Mouse (Mus musculus): ENCODE results near the gene Hmgn1. TPM values are rescaled to one million over a fixed set of nuclear protein-coding genes. Genes with fewer than 3 reads are reported as not detected.
"Not testable (repeated sequence)": the region's sequence is repeated elsewhere in the genome, so short reads cannot be mapped to it uniquely, and the experiment has no call there.

Gene Hmgn1
- polyA plus RNA-seq, 1 experiment from 2014 or later: 306 TPM

GRCm38 (mm10) chr16:96150995-96151394, 23.5 kb upstream of the Hmgn1 start:
- WGBS: 28% methylated on average over 4 of the region's 4 CpGs
- peak overlapping the region; percentile 18 to 42; a peak in 3 of 4 replicates for H3K27ac ChIP-seq (replicated peaks in 1 of 2; ENCODE audit: control insufficient read depth in 1 of 2, insufficient read depth in 1 of 2, low read depth in 2 of 2, low read length in 2 of 2)
- no peak overlapping the region for H3K4me3 ChIP-seq (ENCODE audit: control insufficient read depth in 1 of 2, insufficient read depth in 1 of 2, low read depth in 1 of 2, low read length in 2 of 2)
- H3K4me2 ChIP-seq (ENCODE audit: low read length): no peak overlapping the region
- no peaks in the 10 kb centered on the region for H3K9me3 ChIP-seq (ENCODE audit: control insufficient read depth, low read length)
- peak overlapping the region; percentile 30; the same call in 1 of the 2 replicates for H3K9ac ChIP-seq (ENCODE audit: low read length)
- peaks cover 41% of the 10 kb centered on the region for H3K36me3 ChIP-seq (ENCODE audit: control insufficient read depth, insufficient read depth, low read length)
- H3K27me3 ChIP-seq (ENCODE audit: control insufficient read depth, insufficient read depth, low read length): no peaks in the 10 kb centered on the region
- no peak for ATAC-seq (ENCODE audit: insufficient number of reproducible peaks, insufficient read depth, low FRiP score, low read depth)
- peaks cover 26 to 44% of the 10 kb centered on the region in 2 experiments for H3K4me1 ChIP-seq (ENCODE audit: control insufficient read depth in 2 of 2, insufficient read depth in 2 of 2, low read length in 2 of 2)

GRCm38 (mm10) chr16:96149311-96149710, 21.8 kb upstream of the Hmgn1 start:
- peak overlapping the region; percentile 84 to 87 for H3K27ac ChIP-seq (replicated peaks in 1 of 2; ENCODE audit: control insufficient read depth in 1 of 2, insufficient read depth in 1 of 2, low read depth in 2 of 2, low read length in 2 of 2)
- peak overlapping the region; percentile 46 for H3K4me2 ChIP-seq (ENCODE audit: low read length)
- peaks cover 26 to 47% of the 10 kb centered on the region in 2 experiments for H3K4me1 ChIP-seq (ENCODE audit: control insufficient read depth in 2 of 2, insufficient read depth in 2 of 2, low read length in 2 of 2)
- no peaks in the 10 kb centered on the region for H3K27me3 ChIP-seq (ENCODE audit: control insufficient read depth, insufficient read depth, low read length)
- ATAC-seq (ENCODE audit: insufficient number of reproducible peaks, insufficient read depth, low FRiP score, low read depth): no peak
- peaks cover 25% of the 10 kb centered on the region for H3K36me3 ChIP-seq (ENCODE audit: control insufficient read depth, insufficient read depth, low read length)
- WGBS: 29% methylated on average over 9 of the region's 9 CpGs
- peak overlapping the region; percentile 56 for H3K9ac ChIP-seq (ENCODE audit: low read length)
- no peak overlapping the region; a peak in 1 of 4 replicates for H3K4me3 ChIP-seq (ENCODE audit: control insufficient read depth in 1 of 2, insufficient read depth in 1 of 2, low read depth in 1 of 2, low read length in 2 of 2)
- no peaks in the 10 kb centered on the region for H3K9me3 ChIP-seq (ENCODE audit: control insufficient read depth, low read length)

GRCm38 (mm10) chr16:96148834-96149233, 21.3 kb upstream of the Hmgn1 start:
- 29% methylated on average over 6 of the region's 6 CpGs for WGBS
- H3K27ac ChIP-seq (replicated peaks in 1 of 2; ENCODE audit: control insufficient read depth in 1 of 2, insufficient read depth in 1 of 2, low read depth in 2 of 2, low read length in 2 of 2): peak overlapping the region; percentile 84 to 87
- H3K4me2 ChIP-seq (ENCODE audit: low read length): peak overlapping the region; percentile 46
- peaks cover 20% of the 10 kb centered on the region for H3K36me3 ChIP-seq (ENCODE audit: control insufficient read depth, insufficient read depth, low read length)
- H3K4me1 ChIP-seq (ENCODE audit: control insufficient read depth in 2 of 2, insufficient read depth in 2 of 2, low read length in 2 of 2): peaks cover 26 to 47% of the 10 kb centered on the region in 2 experiments
- no peaks in the 10 kb centered on the region for H3K27me3 ChIP-seq (ENCODE audit: control insufficient read depth, insufficient read depth, low read length)
- peak overlapping the region; percentile 56 for H3K9ac ChIP-seq (ENCODE audit: low read length)
- no peak overlapping the region; a peak in 1 of 4 replicates for H3K4me3 ChIP-seq (ENCODE audit: control insufficient read depth in 1 of 2, insufficient read depth in 1 of 2, low read depth in 1 of 2, low read length in 2 of 2)
- ATAC-seq (ENCODE audit: insufficient number of reproducible peaks, insufficient read depth, low FRiP score, low read depth): no peak
- no peaks in the 10 kb centered on the region for H3K9me3 ChIP-seq (ENCODE audit: control insufficient read depth, low read length)

- Histone ChIP-seq H3K4me2 (ENCODE audit: low read length) (peak overlapping the region; percentile 74), H3K9me3 (ENCODE audit: control insufficient read depth, low read length) (0 out of 2 replicates have a peak, but pooled peaks cover 3% of the 10 kb centered on the region), H3K36me3 (ENCODE audit: control insufficient read depth, insufficient read depth, low read length) (no peaks in the 10 kb centered on the region), H3K27ac (replicated peaks in 1 of 2; ENCODE audit: control insufficient read depth in 1 of 2, insufficient read depth in 1 of 2, low read depth in 2 of 2, low read length in 2 of 2) (peak overlapping the region; percentile 15 to 44; a peak in 1 of 4 replicates), H3K4me3 (ENCODE audit: control insufficient read depth in 1 of 2, insufficient read depth in 1 of 2, low read depth in 1 of 2, low read length in 2 of 2) (peak overlapping the region; percentile 67 to 83), H3K4me1 (ENCODE audit: control insufficient read depth in 2 of 2, insufficient read depth in 2 of 2, low read length in 2 of 2) (peaks cover 22 to 41% of the 10 kb centered on the region in 2 experiments), H3K9ac (ENCODE audit: low read length) (peak overlapping the region; percentile 74), H3K27me3 (ENCODE audit: control insufficient read depth, insufficient read depth, low read length) (no peaks in the 10 kb centered on the region)
- ATAC-seq (ENCODE audit: insufficient number of reproducible peaks, insufficient read depth, low FRiP score, low read depth): no peak
- 0% methylated on average over 5 of the region's 5 CpGs for WGBS
Measured at GRCm38 (mm10) chr16:96145814-96146213, 18.3 kb upstream of the Hmgn1 start.

- H3K27ac ChIP-seq (replicated peaks in 1 of 2; ENCODE audit: control insufficient read depth in 1 of 2, insufficient read depth in 1 of 2, low read depth in 2 of 2, low read length in 2 of 2): peak within 1 kb of the TSS; percentile 15 to 44; a peak in 2 of 4 replicates
Measured at GRCm38 (mm10) chr16:96145110-96145800, 17.7 kb upstream of the Hmgn1 start, which contains the start of gene Wrb. Wrb (plus strand) TSS chr16:96145407.

GRCm38 (mm10) chr16:96144748-96145109, 17.2 kb upstream of the Hmgn1 start:
- not testable (repeated sequence) for H3K27ac ChIP-seq (replicated peaks in 1 of 2; ENCODE audit: control insufficient read depth in 1 of 2, insufficient read depth in 1 of 2, low read depth in 2 of 2, low read length in 2 of 2); H3K36me3 ChIP-seq (ENCODE audit: control insufficient read depth, insufficient read depth, low read length); ATAC-seq (ENCODE audit: insufficient number of reproducible peaks, insufficient read depth, low FRiP score, low read depth); H3K27me3 ChIP-seq (ENCODE audit: control insufficient read depth, insufficient read depth, low read length); H3K9ac ChIP-seq (ENCODE audit: low read length); H3K9me3 ChIP-seq (ENCODE audit: control insufficient read depth, low read length)
- Histone ChIP-seq H3K4me1 (ENCODE audit: control insufficient read depth in 2 of 2, insufficient read depth in 2 of 2, low read length in 2 of 2) (peaks cover 18 to 30% of the 10 kb centered on the region in 2 experiments), H3K4me3 (ENCODE audit: control insufficient read depth in 1 of 2, insufficient read depth in 1 of 2, low read depth in 1 of 2, low read length in 2 of 2) (peak overlapping the region in 1 of 2 experiments; percentile 67; a peak in 2 of 4 replicates), H3K4me2 (ENCODE audit: low read length) (peak overlapping the region; percentile 18; the same call in 1 of the 2 replicates)
- WGBS: 28% methylated on average over 6 of the region's 6 CpGs

More at GRCm38 (mm10) chr16:96145110-96145800, 17.7 kb upstream of the Hmgn1 start, which contains the start of gene Wrb:
- Histone ChIP-seq H3K4me3 (ENCODE audit: control insufficient read depth in 1 of 2, insufficient read depth in 1 of 2, low read depth in 1 of 2, low read length in 2 of 2) (peak within 1 kb of the TSS; percentile 67 to 83), H3K9me3 (ENCODE audit: control insufficient read depth, low read length) (0 out of 2 replicates have a peak, but pooled peaks cover 3% of the 10 kb centered on the region), H3K36me3 (ENCODE audit: control insufficient read depth, insufficient read depth, low read length) (no peaks in the 10 kb centered on the region), H3K4me1 (ENCODE audit: control insufficient read depth in 2 of 2, insufficient read depth in 2 of 2, low read length in 2 of 2) (peaks cover 22 to 35% of the 10 kb centered on the region in 2 experiments), H3K9ac (ENCODE audit: low read length) (peak within 1 kb of the TSS; percentile 74), H3K4me2 (ENCODE audit: low read length) (peak within 1 kb of the TSS; percentile 74), H3K27me3 (ENCODE audit: control insufficient read depth, insufficient read depth, low read length) (no peaks in the 10 kb centered on the region)
- ATAC-seq (ENCODE audit: insufficient number of reproducible peaks, insufficient read depth, low FRiP score, low read depth): peak; percentile 95
- under 1% methylated on average over 66 of the region's 68 CpGs for WGBS

- no peak for ATAC-seq (ENCODE audit: insufficient number of reproducible peaks, insufficient read depth, low FRiP score, low read depth)
- Histone ChIP-seq H3K4me3 (ENCODE audit: control insufficient read depth in 1 of 2, insufficient read depth in 1 of 2, low read depth in 1 of 2, low read length in 2 of 2) (peak overlapping the region; percentile 77 to 96), H3K4me1 (ENCODE audit: control insufficient read depth in 2 of 2, insufficient read depth in 2 of 2, low read length in 2 of 2) (peaks cover 2 to 20% of the 10 kb centered on the region in 2 experiments; a peak in 3 of 4 replicates), H3K27me3 (ENCODE audit: control insufficient read depth, insufficient read depth, low read length) (no peaks in the 10 kb centered on the region), H3K27ac (replicated peaks in 1 of 2; ENCODE audit: control insufficient read depth in 1 of 2, insufficient read depth in 1 of 2, low read depth in 2 of 2, low read length in 2 of 2) (peak overlapping the region; percentile 97 to 99), H3K9me3 (ENCODE audit: control insufficient read depth, low read length) (no peaks in the 10 kb centered on the region), H3K36me3 (ENCODE audit: control insufficient read depth, insufficient read depth, low read length) (peaks cover 32% of the 10 kb centered on the region), H3K9ac (ENCODE audit: low read length) (peak overlapping the region; percentile 82), H3K4me2 (ENCODE audit: low read length) (peak overlapping the region; percentile 78)
- WGBS: 4% methylated on average over 9 of the region's 9 CpGs
Measured at GRCm38 (mm10) chr16:96128466-96128865, 937 bp upstream of the Hmgn1 start.
